Mouse (Mus musculus) layer of hippocampus, adult 6 months (tissue): ENCODE data around the gene Ly6g6d. TPM values are rescaled to one million over a fixed set of nuclear protein-coding genes. Genes with fewer than 3 reads are reported as not detected.

ENCODE experiments used
- polyA plus RNA-seq: library from polyadenylated mRNA; unstranded; fragments of <200 nt; fragmentation: Nextera tagmentation; gene quantifications from 2 replicates; pipeline ENCODE4 v1.2.3, GENCODE M21; 2021

Gene Ly6g6d
- polyA plus RNA-seq, 1 experiment from 2014 or later = 1.2 TPM

Other genes starting within 250 kb of the Ly6g6d start
- 55.5 and 61.6 TPM in 2 replicates for gene Stk19, start 241.1 kb downstream of the Ly6g6d start, polyA plus RNA-seq
- 26.3 and 27.8 TPM in 2 replicates for gene Dxo, start 241.0 kb downstream of the Ly6g6d start, polyA plus RNA-seq
- gene Skiv2l, start 227.9 kb downstream of the Ly6g6d start, polyA plus RNA-seq = 23.6 and 26.5 TPM in 2 replicates
- 36.8 and 43.3 TPM in 2 replicates for gene Nelfe, start 227.7 kb downstream of the Ly6g6d start, polyA plus RNA-seq
- 0.49 and 0.80 TPM in 2 replicates for gene Cfb, start 215.5 kb downstream of the Ly6g6d start, polyA plus RNA-seq
- gene Zbtb12, start 198.6 kb downstream of the Ly6g6d start, polyA plus RNA-seq = 0.23 and 0.26 TPM in 2 replicates
- not detected in 2 replicates for gene Gm20547, start 196.0 kb downstream of the Ly6g6d start, polyA plus RNA-seq
- 1.3 and 2.0 TPM in 2 replicates for gene C2, start 179.8 kb downstream of the Ly6g6d start, polyA plus RNA-seq
- gene Ehmt2, start 179.6 kb downstream of the Ly6g6d start, polyA plus RNA-seq = 21.5 and 22.0 TPM in 2 replicates
- gene Slc44a4, start 163.6 kb downstream of the Ly6g6d start, polyA plus RNA-seq = 0.29 and 0.30 TPM in 2 replicates
- gene Neu1, start 146.8 kb downstream of the Ly6g6d start, polyA plus RNA-seq = 24.8 and 26.2 TPM in 2 replicates
- 0.90 and 1.3 TPM in 2 replicates for gene Hspa1b, start 118.8 kb downstream of the Ly6g6d start, polyA plus RNA-seq
- not detected in 2 replicates for gene Gm20481, start 108.2 kb downstream of the Ly6g6d start, polyA plus RNA-seq
- 7.2 and 7.7 TPM in 2 replicates for gene Hspa1a, start 105.9 kb downstream of the Ly6g6d start, polyA plus RNA-seq
- 0.60 and 0.84 TPM in 2 replicates for gene Hspa1l, start 105.4 kb downstream of the Ly6g6d start, polyA plus RNA-seq
- 35.2 and 42.4 TPM in 2 replicates for gene Lsm2, start 96.2 kb downstream of the Ly6g6d start, polyA plus RNA-seq
- gene Vars, start 77.1 kb downstream of the Ly6g6d start, polyA plus RNA-seq = 20.0 and 21.5 TPM in 2 replicates
- 0.20 TPM in 1 of 2 replicates, not detected in the other for gene Vwa7, start 61.5 kb downstream of the Ly6g6d start, polyA plus RNA-seq
- 0.62 and 0.97 TPM in 2 replicates for gene Sapcd1, start 50.0 kb downstream of the Ly6g6d start, polyA plus RNA-seq
- 0.33 and 0.59 TPM in 2 replicates for gene Msh5, start 31.3 kb downstream of the Ly6g6d start, polyA plus RNA-seq
- 28.2 and 29.7 TPM in 2 replicates for gene Clic1, start 28.1 kb downstream of the Ly6g6d start, polyA plus RNA-seq
- gene Ddah2, start 19.0 kb downstream of the Ly6g6d start, polyA plus RNA-seq = 18.0 and 23.6 TPM in 2 replicates
- gene Ly6g6c, start 12.7 kb downstream of the Ly6g6d start, polyA plus RNA-seq = not detected in 2 replicates
- gene Mpig6b, start 11.9 kb downstream of the Ly6g6d start, polyA plus RNA-seq = 0.06 TPM in 1 of 2 replicates, not detected in the other
- 4.4 and 4.6 TPM in 2 replicates for gene Ly6g6e, start 1.2 kb downstream of the Ly6g6d start, polyA plus RNA-seq
- gene Ly6g6f, start 7.5 kb upstream of the Ly6g6d start, polyA plus RNA-seq = 1.2 and 2.1 TPM in 2 replicates
- gene Abhd16a, start 11.2 kb upstream of the Ly6g6d start, polyA plus RNA-seq = 86.3 and 93.9 TPM in 2 replicates
- not detected in 2 replicates for gene Ly6g5c, start 30.2 kb upstream of the Ly6g6d start, polyA plus RNA-seq
- not detected in 2 replicates for gene Ly6g5b, start 37.4 kb upstream of the Ly6g6d start, polyA plus RNA-seq
- 16.5 and 19.1 TPM in 2 replicates for gene Gpank1, start 43.4 kb upstream of the Ly6g6d start, polyA plus RNA-seq
- 212 and 242 TPM in 2 replicates for gene Csnk2b, start 44.0 kb upstream of the Ly6g6d start, polyA plus RNA-seq
- 24.7 and 40.7 TPM in 2 replicates for gene D17H6S53E, start 48.3 kb upstream of the Ly6g6d start, polyA plus RNA-seq
- not detected in 2 replicates for gene Apom, start 54.0 kb upstream of the Ly6g6d start, polyA plus RNA-seq
- 68.3 and 90.8 TPM in 2 replicates for gene Bag6, start 57.1 kb upstream of the Ly6g6d start, polyA plus RNA-seq
- 25.5 and 33.2 TPM in 2 replicates for gene Prrc2a, start 86.8 kb upstream of the Ly6g6d start, polyA plus RNA-seq
- gene Aif1, start 98.0 kb upstream of the Ly6g6d start, polyA plus RNA-seq = 37.6 and 39.5 TPM in 2 replicates
- gene Lst1, start 110.4 kb upstream of the Ly6g6d start, polyA plus RNA-seq = 28.9 and 30.2 TPM in 2 replicates
- 1.2 and 1.4 TPM in 2 replicates for gene Ltb, start 116.4 kb upstream of the Ly6g6d start, polyA plus RNA-seq
- gene Tnf, start 123.9 kb upstream of the Ly6g6d start, polyA plus RNA-seq = 0.09 and 0.19 TPM in 2 replicates
- gene Lta, start 127.3 kb upstream of the Ly6g6d start, polyA plus RNA-seq = 0.14 and 0.16 TPM in 2 replicates
- not detected in 2 replicates for gene Gm16181, start 142.8 kb upstream of the Ly6g6d start, polyA plus RNA-seq
- 685 and 716 TPM in 2 replicates for gene Atp6v1g2, start 155.6 kb upstream of the Ly6g6d start, polyA plus RNA-seq
- 6.4 and 9.7 TPM in 2 replicates for gene Nfkbil1, start 157.7 kb upstream of the Ly6g6d start, polyA plus RNA-seq
- 193 and 215 TPM in 2 replicates for gene Ddx39b, start 163.7 kb upstream of the Ly6g6d start, polyA plus RNA-seq
- gene H2-D1, start 184.7 kb upstream of the Ly6g6d start, polyA plus RNA-seq = 68.9 and 78.2 TPM in 2 replicates
- 0.13 TPM in 1 of 2 replicates, not detected in the other for gene H2-Q1, start 242.3 kb upstream of the Ly6g6d start, polyA plus RNA-seq